Mouse (Mus musculus): ENCODE data around the gene Zdhhc14. TPM values are rescaled to one million over a fixed set of nuclear protein-coding genes. Genes with fewer than 3 reads are reported as not detected.

The Zdhhc14 gene
- total RNA-seq, 2 experiments from 2014 or later, result 4.4 to 5.7 TPM

DNA sequence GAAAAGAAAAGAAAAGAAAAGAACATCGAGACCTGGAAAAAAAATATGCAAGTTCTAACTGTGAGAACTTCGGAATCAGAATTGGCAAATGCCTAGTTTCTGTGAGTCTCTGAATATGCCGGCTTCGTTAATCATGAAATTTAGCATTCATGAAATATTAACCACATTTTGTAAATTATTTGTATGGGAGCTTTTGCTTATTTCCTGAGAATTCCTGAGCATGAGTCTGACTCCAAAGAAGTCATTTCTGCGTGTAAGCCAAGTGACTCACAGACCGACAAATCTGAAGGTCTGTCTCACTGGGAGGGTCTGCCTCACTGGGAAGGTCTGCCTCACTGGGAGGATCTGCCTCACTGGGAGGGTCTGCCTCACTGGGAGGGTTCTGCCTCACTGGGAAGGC lies 248.7 kb downstream of the Zdhhc14 start:
- no peak for DNase-seq

DNA sequence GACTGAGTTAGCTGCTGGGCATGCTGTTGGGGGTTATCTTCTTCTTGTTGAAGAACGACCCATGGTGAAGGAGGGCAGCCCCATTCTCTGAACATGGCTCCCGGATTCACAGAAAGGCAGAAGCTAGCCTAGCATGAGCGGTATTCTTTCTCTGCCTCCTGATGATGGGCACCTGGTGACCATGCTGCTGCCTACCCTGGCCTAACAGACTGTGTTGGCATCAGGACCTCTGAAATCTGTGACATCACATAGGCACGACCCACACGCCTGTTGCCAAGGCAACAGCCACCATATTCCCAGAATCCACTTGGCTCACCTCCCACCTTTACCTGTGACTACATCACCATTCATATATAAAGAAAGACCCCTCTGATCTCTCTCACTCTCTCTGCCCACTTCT lies 251.7 kb downstream of the Zdhhc14 start:
- DNase-seq, result no peak

DNA sequence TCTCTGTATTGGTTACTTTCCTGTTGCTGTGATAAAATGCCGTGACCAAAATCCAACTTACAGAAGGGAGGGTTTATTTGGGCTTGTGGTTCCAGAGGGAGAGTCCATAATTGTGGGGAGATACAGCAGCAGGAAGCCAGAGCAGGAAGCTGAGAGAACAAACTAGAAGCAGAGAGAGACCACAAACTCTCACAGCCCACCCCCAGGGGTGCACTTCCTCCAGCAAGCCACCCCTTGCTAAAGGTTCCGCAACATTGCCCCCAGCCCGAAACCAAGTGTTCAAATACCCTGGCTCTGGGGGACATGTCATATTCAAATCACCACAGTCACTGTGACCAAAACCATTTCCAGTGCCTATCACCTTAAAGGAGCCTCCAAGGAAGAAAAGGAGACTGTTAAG lies 254.0 kb downstream of the Zdhhc14 start:
- DNase-seq, result no peak

DNA sequence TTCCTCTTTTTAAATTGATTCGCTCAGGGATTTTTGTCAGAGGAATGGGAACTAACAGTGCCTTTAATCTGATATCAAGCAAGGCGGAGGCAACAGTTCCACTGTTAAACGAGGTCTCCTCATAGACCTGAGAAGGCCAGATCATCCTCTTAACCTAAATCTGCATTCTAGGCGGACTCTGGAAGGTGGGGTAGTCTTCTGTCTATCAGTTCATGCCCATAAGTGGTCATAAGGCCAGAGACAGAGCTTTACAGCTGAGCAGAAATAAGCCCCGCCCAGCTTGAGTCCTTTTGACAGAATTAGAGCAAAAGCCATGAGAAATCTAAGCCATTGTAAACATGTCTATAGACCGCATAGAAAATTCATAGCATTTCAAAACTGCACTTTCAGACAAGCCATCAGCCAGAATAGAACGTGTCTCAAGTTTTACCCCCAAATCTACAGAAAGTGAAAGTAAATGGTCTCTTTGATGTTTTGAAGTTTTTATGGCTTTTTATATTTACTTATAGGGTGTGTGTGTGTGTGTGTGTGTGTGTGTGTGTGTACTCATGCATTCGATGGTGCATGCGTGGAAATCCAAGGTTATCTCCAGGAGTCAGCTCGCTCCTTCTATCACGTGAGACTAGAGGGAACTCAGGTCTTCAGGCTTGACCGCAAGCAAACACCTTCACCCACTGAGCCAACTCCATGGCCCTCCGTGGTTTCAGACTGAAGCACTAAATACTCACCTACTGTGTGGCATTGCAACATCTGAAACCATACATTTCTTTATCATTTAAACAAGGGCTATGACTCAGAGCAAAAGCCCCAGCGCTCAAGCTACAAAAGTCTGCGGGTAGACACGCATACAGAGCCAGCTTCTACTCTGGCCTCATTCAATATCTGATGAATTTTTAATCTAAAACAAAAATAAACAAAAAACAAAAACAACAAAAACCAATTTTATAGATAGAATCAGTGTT lies 255.5 kb downstream of the Zdhhc14 start:
- DNase-seq, result no peak

DNA sequence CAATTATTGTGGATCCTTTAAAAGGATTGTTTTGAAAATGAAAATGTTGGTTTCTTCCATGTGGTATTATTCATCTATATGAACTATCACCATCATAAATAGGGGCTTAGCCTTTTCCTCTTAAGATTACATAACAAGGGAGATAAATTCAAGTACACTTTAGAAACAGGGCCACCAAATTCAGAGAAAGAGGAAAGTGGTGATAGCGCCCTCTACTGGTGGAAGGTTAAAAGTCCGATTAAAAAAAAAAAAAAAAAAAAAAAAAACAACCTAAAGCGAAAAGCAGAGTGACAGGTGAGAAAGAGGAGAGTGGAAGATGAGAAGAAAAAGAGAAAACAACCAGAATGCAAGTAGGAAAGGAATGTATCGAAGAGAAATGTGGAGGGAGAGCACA lies 256.1 kb downstream of the Zdhhc14 start:
- DNase-seq, result peak in 1 of 2 experiments; percentile 56

DNA sequence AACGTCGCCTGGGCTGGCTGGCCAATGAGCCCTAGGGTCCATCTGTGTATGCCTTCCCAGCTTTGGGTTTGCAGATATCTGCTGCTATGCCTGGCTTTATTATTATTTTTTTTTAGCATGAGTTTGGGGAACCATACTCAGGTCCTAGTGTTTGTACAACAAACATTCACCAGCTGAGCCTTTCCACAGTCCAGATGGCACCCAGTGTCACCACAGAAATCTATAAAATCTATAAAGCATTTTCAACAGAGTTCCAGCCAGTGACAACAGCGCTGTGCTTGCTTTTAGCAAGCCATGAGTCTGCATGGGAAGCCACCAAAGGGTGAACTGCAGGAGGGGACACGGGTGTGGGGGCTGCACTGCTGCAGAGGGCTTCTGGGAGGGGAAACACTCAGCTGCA lies 257.9 kb downstream of the Zdhhc14 start:
- no peak for DNase-seq

DNA sequence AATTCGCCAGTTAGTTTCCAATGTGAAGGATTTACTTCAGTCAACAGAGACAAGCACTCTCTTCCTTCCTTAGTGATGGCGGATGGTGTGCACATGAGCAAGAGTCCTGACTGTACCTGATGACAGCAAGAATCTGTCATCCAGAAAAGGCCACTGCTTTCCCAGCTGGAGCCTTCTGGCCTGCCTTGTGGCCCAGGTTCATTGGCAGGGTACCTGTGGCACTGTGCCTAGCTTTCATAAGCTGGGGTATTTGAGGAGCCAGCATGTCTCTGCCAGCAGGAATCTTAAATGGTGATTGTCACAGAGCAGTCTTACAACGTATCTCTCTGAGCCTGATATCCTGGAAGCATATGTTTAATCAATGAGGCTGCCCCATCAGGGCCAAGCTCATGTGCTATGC lies 258.7 kb downstream of the Zdhhc14 start:
- DNase-seq, result no peak

DNA sequence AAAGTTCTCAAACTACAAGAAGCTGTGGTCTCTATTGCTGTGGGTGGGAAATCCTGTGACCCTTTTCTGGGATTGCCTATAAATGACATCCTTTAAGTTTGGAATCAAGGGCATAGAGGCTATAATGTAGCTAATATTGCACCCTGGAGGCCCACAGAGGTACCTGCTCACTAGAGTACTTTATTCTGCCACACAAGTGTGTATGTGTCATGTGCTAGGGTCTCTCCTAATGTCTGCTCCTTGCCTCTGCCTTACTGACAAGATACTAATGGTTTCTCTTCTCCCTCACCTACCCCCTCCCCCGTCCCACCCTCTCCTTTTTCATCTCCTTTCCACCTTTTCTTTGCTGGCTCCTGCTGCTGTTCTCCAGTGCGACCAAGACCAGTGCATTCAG lies 260.0 kb downstream of the Zdhhc14 start:
- no peak for DNase-seq

DNA sequence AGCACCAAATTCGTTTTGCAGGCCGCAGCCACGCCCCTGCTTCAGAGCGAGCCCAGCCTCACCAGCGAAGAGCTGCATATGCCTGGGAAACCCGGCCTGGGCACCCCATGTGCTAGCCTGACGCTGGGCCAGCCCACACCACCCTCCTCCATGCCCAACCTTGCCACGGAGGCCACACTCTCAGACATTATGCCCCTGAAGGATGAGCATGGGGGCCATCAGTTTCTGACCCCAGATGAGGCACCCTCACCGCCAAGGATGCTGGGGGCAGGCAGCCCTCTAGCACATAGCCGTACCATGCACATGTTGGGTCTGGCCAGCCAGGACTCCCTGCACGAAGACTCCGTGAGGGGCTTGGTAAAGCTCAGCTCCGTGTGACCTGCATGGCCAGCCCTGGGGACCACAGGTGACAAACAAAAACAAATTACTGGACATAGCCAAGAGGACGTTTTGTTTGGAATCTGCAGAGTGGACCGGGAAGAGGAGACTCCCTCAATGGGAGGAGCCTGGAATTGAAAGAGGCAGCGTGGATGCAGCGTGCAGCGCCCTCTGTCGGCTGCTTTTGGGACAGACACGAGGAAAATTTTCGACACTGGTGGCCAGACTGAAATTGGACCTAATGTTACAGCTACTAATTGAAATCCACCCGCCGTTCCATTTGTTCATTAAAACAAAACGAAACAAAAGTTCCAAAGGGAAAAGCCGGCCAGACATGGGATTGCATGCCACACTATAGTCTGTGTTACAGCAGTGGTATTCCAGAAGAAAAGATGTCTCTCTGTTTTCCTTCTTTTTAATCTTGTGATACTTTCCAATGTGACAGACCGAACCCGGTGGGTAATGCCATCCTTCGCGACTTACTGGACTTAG lies 260.6 kb downstream of the Zdhhc14 start:
- DNase-seq, result peak; percentile 83 to 88

DNA sequence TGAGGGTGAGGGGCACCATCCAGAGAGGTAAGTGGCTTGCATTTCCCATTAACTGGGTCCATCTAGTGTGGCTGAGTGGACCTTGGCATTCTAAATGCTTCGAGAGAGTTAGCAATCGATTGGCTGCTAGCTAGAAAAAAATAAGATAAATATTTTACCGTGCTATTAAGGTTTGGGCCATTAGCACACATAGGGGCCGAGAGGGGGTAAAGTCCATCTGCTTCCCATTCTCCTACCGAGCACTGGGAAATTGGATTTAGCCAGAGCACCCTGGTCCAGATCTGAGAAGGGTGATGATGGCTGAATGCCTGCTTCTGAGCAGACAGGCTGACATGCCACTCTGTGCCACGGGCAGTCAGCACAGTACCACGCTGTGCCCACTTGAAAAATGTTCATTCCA lies 263.1 kb downstream of the Zdhhc14 start:
- no peak for DNase-seq

DNA sequence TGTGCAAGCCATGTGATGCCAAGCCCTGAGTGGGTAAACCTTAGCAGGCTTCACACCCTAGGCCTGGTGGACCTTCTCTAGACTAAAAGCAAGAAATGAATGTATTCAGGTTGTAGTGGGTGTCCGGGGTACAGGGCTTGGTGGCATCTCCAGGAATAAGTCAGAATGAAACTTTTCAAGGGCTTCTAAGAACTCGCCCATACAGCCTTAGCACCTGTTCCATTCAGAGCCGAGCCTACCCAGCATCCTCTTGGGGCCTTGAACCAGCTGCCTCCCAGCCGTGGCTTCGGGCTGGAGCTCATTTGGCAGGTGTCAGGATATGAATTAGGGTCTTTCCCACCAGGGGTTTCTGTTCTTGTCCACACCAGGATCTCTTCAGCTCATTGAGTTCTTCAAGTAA lies 263.7 kb downstream of the Zdhhc14 start:
- DNase-seq, result no peak

DNA sequence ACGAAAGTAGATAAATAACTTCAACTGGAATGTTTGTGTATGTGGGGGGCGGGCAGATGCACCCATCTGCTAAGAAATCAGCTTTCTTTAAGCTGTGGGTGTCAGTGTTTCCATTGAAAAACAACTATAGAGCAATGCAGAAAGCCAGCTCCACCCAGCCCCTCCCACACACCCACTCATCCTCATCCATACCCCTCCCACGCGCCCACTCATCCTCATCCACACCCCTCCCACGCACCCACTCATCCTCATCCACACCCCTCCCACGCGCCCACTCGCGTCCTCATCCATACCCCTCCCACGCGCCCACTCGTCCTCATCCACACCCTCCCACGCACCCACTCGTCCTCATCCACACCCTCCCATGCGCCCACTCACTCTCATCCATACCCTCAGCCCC lies 264.5 kb downstream of the Zdhhc14 start:
- DNase-seq, result no peak

DNA sequence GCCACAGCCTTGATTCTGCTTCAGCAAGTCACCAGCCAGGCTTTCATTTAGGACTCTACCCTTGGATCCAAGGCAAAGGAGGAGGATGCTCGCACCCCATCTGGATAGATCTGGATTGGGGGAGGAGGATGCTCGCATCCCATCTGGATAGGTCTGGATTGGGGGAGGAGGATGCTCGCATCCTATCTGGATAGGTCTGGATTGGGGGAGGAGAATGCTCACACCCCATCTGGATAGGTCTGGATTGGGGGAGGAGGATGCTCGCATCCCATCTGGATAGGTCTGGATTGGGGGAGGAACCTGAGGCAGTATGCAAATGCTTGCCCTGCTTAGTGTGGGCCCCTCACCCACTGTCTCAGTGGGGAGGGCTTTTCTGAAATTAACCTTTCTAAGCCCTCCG lies 271.4 kb downstream of the Zdhhc14 start:
- no peak for DNase-seq

DNA sequence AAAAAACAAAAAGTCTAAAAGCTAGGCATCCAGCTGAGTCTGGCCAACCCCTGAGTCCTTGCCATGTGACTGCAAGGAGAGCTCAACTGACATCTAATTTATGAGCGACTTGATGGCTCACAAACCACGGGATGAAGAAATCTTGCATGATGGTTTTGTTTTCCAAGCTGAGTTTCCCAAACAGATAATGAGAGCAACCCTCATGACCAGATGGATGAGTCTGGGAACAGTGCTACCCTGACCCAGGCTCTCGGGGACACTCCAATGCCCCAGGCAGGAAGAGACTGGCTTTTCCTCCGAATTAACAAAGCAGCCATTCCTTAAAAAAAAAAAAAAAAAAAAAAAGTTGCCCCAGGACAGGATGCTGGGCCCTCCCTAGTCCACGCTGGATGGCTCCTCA lies 271.9 kb downstream of the Zdhhc14 start:
- peak in 1 of 2 experiments; percentile 37 for DNase-seq

DNA sequence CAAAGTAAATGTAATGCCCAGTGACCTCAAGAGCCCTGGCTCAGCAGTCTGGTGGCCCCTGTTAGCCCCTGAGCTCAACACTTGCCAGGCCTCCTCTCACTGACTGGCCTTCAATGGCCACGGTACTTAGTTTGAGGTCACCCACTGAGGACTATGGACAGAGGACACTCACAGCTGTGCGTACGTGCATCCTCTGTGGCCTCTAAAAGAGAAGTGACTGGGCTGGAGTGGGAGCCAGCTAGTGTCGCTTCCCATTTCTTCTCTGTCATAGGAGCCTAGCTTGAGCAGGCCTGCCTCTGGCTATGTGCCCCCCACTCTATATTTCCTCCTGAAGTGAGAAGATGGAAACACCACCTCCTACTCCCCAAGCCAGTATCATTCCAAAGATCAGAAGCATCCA lies 273.4 kb downstream of the Zdhhc14 start:
- no peak for DNase-seq

DNA sequence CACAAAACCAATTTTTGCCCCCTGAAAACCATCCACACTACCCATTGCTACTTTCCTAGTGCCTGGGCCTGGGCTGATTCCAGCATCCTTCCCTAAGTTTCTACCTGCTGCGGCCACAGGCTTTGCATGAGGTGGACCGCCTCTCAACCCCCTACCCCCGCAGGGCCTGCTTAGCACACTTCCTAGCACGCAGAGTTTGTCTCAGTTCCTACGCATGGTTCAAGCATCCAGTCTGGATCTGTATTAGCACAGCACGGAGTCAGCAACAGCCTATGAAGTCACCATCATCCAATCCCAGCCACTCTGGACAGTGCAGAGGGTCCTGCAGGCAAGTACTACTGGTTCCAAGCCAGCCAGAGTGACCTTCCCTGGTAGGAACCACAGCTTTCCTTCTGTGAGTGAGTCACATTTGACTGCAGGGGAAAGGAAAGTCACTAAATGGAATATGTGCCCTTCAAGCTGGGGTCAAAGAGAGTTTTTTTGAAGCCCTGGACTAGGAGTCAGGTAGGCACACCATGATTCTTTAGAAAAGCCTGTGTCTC lies 275.9 kb downstream of the Zdhhc14 start:
- DNase-seq, result peak; percentile 38 to 53

DNA sequence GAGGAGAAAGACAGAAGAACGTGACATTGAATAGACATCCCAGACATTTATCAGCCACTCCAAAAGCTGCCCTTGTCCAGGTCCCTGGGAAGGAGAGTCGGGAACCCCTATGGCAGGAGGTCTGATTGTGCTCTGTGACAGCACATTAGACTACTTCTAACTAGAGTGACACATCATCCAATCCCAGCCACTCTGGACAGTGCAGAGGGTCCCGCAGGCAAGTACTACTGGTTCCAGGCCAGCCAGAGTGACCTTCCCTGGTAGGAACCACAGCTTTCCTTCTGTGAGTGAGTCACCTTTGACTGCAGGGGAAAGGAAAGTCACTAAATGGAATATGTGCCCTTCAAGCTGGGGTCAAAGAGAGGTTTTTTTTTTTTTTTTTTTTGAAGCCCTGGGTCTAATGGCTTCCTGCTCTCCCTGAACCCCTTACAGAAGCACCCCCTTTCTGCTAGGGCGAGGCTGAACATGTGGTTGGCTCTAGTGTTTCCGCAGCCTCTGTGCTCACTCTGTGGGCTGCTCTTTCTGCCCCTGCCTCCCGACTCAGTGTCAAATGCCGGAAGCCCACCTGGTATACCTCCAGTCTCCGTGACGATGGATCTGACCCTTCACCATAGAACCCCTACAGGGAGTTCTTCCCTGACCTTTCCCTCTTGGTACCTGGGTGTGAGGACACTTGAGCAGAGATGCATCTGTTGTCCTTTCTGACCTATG lies 276.6 kb downstream of the Zdhhc14 start:
- DNase-seq, result peak; percentile 50 to 54

DNA sequence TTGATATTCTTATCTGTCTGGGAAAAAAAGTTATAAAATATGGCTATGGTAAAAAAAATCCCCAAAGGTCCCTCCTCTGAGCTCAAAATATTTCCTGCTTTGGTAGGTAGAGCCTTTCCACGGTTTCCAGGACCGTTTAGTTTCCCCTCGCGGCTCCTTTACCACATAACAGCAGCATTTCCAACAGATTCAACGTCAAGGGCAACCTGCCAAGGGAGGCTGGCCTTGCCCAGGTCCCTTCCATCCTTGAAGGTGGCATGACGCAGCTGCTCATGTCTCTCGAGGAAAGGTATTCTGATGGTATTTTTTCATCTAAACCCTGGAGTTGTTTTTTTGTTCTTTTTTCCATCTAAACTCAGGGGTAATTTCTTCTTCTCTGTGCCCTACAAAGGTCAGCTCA lies 277.4 kb downstream of the Zdhhc14 start:
- peak; percentile 80 to 81 for DNase-seq

DNA sequence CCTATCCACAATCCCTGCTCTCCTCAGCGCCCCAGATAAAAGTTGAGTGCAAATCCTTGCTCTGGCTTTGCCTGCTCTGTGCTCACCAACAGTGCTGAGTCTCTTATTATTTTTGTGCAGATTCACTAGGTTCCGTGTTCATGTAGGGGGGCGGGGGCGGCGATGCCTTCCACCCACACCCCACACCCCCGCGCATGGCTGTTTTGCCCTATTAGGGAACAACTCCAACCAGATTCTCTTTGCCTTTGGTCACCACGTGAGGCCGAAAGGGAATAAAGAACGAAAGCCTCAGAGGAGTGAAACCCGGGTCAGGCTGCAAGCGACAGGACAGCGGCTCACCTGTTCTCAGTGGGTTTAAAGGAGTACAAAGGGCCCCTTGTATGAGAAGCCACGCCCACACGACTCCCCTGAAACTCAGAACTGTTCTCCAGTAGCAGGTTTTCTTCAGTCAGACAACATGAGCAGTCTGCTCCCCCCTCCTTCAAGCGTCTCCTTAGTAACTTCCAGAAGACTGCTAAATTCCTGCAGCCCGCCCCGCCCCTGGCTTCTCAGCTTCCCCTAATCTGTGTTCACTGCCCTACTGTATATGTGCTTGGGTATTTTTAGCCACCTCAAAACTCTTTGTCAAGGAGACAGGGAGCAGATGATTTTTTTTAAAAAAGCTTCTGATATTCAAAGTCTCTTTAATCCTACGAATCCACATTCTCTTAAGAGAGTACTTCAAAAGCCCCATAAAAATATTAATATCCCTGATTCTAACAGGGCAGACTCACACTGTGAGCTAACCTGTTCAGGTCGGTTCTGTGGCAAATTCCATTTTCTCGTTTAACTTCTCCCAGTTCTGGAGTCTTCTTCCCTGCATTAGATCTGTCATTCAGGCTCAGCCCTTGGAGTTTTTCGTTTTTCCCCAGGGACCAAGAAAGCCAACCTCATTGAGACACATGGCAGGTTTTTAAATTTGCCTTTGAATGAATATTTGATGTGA lies 278.2 kb downstream of the Zdhhc14 start:
- DNase-seq, result peak; percentile 44 to 72

DNA sequence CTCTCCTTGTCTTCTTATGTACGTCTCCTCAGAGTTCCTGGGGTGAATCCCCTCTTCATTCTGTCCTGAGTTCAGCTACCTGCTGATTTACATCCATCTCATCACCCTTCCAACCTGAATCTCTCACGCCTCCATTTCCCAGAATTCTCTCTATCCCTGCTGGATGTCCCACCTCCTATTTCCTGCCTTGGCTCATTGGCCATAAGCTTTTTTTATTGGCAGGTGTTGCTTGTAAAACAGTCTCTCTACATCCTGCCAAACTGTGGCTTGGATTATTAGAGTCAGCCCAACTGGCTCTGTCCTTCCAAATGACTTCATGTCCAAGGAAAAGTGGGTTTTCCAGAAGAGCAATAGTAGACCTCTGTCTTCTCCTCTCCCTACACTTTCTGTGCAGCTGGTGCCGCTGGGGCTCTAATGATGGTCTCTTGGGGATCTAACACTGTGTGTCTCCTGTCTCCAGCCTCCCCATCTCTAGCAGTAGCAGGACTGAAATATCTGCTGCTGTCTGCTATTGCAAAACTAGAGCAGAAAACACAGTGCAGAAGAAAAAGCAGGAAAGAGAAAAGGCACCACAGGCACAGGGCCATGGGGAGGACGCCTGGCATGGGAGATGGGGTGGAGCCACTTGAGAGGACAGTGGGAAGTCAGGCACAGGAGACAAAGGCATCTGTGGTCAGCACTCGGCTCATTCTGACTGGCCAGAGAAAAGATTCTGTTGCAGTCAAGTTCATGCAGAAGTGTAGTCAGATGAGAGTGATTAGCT lies 288.0 kb downstream of the Zdhhc14 start:
- DNase-seq, result peak; percentile 36 to 53
